8 mouse cellular contexts compared by ENCODE assay signal in the genomic region with DNA sequence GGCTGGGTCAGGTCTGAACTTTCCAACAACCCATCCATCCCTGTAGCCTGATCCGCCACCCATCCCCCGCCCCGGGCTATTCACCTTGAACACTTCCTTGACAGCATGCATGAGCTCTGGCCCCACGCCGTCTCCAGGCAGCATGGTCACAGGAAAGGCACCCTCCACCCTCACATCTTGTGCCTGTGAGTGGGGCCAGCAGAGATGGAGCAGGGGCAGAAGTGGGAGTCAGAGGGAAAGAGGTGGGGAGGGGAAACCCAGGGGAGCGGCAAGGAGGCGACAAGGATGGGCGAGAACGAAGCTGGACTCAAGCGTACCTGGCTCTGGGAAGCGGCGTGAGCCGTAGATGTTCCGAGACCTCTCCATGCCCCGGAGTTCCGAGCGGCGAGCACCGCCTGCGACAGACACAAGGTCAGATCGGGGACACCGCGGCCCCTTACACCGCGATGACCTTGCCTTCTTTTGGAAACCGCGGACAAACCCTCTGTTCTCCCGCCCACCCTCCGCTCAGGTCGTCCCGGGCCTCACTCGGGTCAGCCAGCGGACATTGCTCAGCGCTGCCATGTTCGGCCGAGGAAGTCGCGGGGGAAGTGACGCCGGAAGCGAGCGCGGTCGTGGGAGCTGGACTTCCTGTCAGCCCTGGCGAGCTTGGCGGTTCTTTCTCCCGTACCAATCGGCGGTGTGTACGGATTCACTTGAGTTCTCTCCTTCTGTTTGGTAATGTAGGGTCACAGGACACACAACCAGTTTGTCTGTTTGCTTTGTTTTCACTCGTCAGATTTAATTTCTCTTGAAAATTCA. TPM values are rescaled to one million over a fixed set of nuclear protein-coding genes. Genes with fewer than 3 reads are reported as not detected.
A peak's percentile ranks its signal among the peaks of the same experiment; 100 is the strongest.
DNase-seq lines count a peak whose midpoint lies in the region; ATAC-seq lines count a peak whose summit lies in the region.

A gene (minus strand): TSS at position 694 of the 801 bp plus-strand sequence.

- DNase-seq in 3134 (ENCODE audit: extremely low read depth, insufficient read length, low spot score): peak; percentile 86
- DNase-seq in adrenal gland, postnatal 36 days: peak; percentile 94 to 95
- DNase-seq in heart, adult 18-20 months: peak; percentile 93 to 94
- peak; percentile 91 for DNase-seq in kidney, adult 18-20 months
- DNase-seq in limb, embryonic 10.5 days (ENCODE audit: low spot score): peak; percentile 94
- DNase-seq in skeletal muscle tissue, adult 2 months (ENCODE audit: low read depth, low spot score): peak; percentile 85

- H3K4me1 ChIP-seq in embryonic facial prominence, embryonic 12.5 days: peaks cover 11% of the 10 kb centered on the region
- peaks cover 16% of the 10 kb centered on the region for H3K4me1 ChIP-seq in limb, embryonic 10.5 days
- peaks cover 18% of the 10 kb centered on the region for H3K4me1 ChIP-seq in midbrain, embryonic 12.5 days

- H3K27ac ChIP-seq in embryonic facial prominence, embryonic 12.5 days: peak within 1 kb of the TSS; percentile 63
- peak within 1 kb of the TSS; percentile 86 for H3K27ac ChIP-seq in limb, embryonic 10.5 days
- peak within 1 kb of the TSS; percentile 56; the same call in 1 of the 2 replicates for H3K27ac ChIP-seq in midbrain, embryonic 12.5 days (replicated peaks)

- no peaks in the 10 kb centered on the region for H3K9me3 ChIP-seq in embryonic facial prominence, embryonic 12.5 days
- no peaks in the 10 kb centered on the region for H3K9me3 ChIP-seq in limb, embryonic 10.5 days (replicated peaks)
- H3K9me3 ChIP-seq in midbrain, embryonic 12.5 days: no peaks in the 10 kb centered on the region

- ATAC-seq in embryonic facial prominence, embryonic 12.5 days (ENCODE audit: insufficient number of reproducible peaks, insufficient read depth, low FRiP score, low TSS enrichment): peak; percentile 73
- peak; percentile 86 for ATAC-seq in midbrain, embryonic 12.5 days (ENCODE audit: low FRiP score, low read depth)

- H3K4me2 ChIP-seq in embryonic facial prominence, embryonic 12.5 days (replicated peaks): peak within 1 kb of the TSS; percentile 98
- H3K4me2 ChIP-seq in midbrain, embryonic 12.5 days (replicated peaks): peak within 1 kb of the TSS; percentile 99

- H3K27me3 ChIP-seq in embryonic facial prominence, embryonic 12.5 days: no peaks in the 10 kb centered on the region
- H3K27me3 ChIP-seq in limb, embryonic 10.5 days (ENCODE audit: low read depth, poor library complexity, severe bottlenecking): no peaks in the 10 kb centered on the region
- H3K27me3 ChIP-seq in midbrain, embryonic 12.5 days: no peaks in the 10 kb centered on the region

- H3K9ac ChIP-seq in embryonic facial prominence, embryonic 12.5 days: peak within 1 kb of the TSS; percentile 92
- peak within 1 kb of the TSS; percentile 87 for H3K9ac ChIP-seq in midbrain, embryonic 12.5 days (replicated peaks)

- peak within 1 kb of the TSS; percentile 87 for H3K4me3 ChIP-seq in embryonic facial prominence, embryonic 12.5 days
- H3K4me3 ChIP-seq in limb, embryonic 10.5 days: peak within 1 kb of the TSS; percentile 94
- peak within 1 kb of the TSS; percentile 87 for H3K4me3 ChIP-seq in midbrain, embryonic 12.5 days

- peaks cover 27% of the 10 kb centered on the region for H3K36me3 ChIP-seq in embryonic facial prominence, embryonic 12.5 days
- peaks cover 33% of the 10 kb centered on the region for H3K36me3 ChIP-seq in limb, embryonic 10.5 days
- H3K36me3 ChIP-seq in midbrain, embryonic 12.5 days: peaks cover 27% of the 10 kb centered on the region

- WGBS in embryonic facial prominence, embryonic 12.5 days: 1% methylated on average over 51 of the region's 51 CpGs
- WGBS in limb, embryonic 10.5 days: under 1% methylated on average over 51 of the region's 51 CpGs
- 1% methylated on average over 51 of the region's 51 CpGs for WGBS in midbrain, embryonic 12.5 days

RNA-seq across cellular contexts. Expression of the gene that starts here (rescaled TPM):
- total RNA-seq in adrenal gland, postnatal 36 days (2021): 100 to 1,000 TPM; 421 to 428 TPM
- polyA plus RNA-seq in embryonic facial prominence, embryonic 12.5 days (2016; fragmentation: Nextera tagmentation; extraction: Ambion mirVana): 137 and 145 TPM in 2 replicates
- 100 to 1,000 TPM; 811 to 856 TPM for total RNA-seq in heart, adult 18-20 months (2021)
- polyA plus RNA-seq in limb, embryonic 10.5 days (2016; fragmentation: Nextera tagmentation; extraction: Ambion mirVana): 136 and 140 TPM in 2 replicates
- 126 and 127 TPM in 2 replicates for polyA plus RNA-seq in midbrain, embryonic 12.5 days (2016; fragmentation: Nextera tagmentation; extraction: Ambion mirVana)

Comparison
In these comparisons a context has a peak if more than half of its experiments do, and no peak if none do; other contexts are left out.
1. Peak in every context shown above with its lines: DNase-seq, ATAC-seq, H3K4me3 ChIP-seq and H3K27ac ChIP-seq.